Mouse (Mus musculus) cerebellum, adult 11-12 months (tissue): ENCODE measurements around the gene Keg1.

Source experiments
- DNase-seq: peaks from one replicate; pipeline ENCODE4 v3.0.0; 2022

Keg1 gene

GRCm38 (mm10) chr19:12765308-12765707 is 69.7 kb downstream of the Keg1 start, which contains the start of gene Cntf:
TSS of gene Cntf (minus strand) at chr19:12765632.
- DNase-seq = no peak
